Mouse (Mus musculus) megakaryocyte-erythroid progenitor cell, adult 5 weeks (primary cell): ENCODE results near the gene Gpha2. TPM values are rescaled to one million over a fixed set of nuclear protein-coding genes. Genes with fewer than 3 reads are reported as not detected.

Experiments
- polyA plus RNA-seq: library from polyadenylated mRNA; stranded (reverse); fragments of >175 nt; gene quantifications from 2 replicates; pipeline ENCODE4 v1.2.3, GENCODE M21; 2012

Gpha2 gene
- not detected in 2 replicates for polyA plus RNA-seq

DNA sequence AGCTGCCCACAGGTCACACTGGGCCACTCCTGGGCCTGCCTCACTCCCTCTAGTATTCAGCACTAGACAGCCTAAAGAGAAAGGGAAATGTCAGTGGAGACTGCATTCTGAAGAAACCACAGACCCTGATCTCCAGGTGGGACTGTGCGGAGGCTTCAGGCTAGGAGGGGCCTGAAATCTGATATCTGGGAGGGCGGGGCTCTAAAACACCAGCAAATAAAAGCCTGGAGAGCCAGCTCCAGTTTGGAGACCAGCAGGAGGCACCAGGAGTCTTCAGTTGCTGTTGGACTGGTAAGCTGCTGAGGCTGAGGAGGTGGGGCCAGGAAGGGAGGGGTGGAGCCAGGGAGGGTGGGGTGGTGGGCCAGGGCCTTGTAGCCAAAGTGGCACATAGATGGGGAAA lies at the start of gene Gpha2:
Gene Gpha2 (plus strand): TSS at position 246 of the 400 bp plus-strand sequence.

DNA sequence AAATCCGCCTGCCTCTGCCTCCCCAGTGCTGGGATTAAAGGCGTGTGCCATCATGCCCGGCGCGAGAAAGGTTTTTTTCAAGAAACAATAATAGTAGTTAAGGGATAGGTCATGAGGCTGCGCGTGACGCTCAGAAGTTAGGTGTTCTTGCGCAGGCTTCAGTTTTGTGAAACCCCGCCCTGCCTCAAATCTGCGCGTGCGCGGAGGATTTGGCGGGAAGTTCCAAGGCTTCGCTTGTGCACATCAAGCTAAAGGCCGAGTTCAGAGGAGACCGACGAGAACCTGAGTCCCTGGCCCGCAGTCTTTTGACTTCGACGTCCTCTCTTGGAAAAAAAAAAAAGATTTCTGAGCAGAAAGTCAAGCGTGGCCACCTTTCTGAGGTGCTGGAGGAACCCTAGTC lies 42.0 kb upstream of the Gpha2 start, which contains the start of gene Majin:
Gene Majin (plus strand): TSS at position 258 of the 400 bp plus-strand sequence.

DNA sequence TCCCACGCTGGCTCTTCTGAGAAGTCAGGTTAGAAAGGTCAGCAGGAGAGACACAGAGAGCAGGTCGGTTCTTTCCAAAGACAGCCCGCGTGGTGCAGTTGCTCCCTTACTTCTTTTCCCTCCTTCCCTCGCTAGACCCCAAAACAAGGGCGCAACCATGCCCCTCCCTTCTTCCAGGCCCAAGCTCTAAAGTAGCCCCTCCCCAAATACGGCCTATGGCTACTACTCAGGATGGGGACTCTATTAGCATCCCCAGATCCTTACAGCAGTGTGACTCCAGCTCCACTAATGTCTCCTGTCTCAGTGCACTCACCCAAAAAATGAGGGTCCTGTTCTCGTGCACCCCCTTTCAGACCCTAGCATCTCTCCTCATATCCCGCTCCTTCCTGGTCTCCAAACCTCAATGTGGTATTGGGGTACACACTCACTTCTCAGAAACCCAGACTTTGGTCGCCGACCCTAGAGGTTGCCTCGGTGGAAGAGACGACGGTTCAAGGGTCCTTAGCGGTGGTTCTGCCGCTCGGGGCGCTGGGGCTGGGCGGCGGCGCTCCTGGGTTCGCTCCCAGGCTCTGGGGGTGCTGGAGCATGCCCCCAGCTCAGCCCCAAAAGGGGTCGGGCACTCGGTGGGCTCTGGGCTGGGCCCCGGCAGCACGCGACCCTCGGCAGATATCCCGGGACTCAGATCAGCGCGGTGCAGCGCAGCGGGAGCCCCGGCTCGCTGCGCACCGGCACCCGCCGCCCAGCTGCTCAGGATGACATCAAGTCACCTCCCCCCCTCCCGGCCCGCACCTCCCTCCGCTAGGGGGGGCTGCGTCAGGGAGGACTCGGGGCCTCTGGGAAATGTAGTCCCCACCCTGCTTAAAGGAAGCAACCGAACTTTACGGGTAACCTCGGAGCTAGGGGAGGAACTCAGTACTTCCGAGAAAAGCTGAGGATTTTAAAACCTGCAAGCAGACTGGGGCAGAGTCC lies 9.2 kb downstream of the Gpha2 start, which contains the start of gene Ppp2r5b:
Gene Ppp2r5b (minus strand): TSS at position 789 of the 969 bp plus-strand sequence.

DNA sequence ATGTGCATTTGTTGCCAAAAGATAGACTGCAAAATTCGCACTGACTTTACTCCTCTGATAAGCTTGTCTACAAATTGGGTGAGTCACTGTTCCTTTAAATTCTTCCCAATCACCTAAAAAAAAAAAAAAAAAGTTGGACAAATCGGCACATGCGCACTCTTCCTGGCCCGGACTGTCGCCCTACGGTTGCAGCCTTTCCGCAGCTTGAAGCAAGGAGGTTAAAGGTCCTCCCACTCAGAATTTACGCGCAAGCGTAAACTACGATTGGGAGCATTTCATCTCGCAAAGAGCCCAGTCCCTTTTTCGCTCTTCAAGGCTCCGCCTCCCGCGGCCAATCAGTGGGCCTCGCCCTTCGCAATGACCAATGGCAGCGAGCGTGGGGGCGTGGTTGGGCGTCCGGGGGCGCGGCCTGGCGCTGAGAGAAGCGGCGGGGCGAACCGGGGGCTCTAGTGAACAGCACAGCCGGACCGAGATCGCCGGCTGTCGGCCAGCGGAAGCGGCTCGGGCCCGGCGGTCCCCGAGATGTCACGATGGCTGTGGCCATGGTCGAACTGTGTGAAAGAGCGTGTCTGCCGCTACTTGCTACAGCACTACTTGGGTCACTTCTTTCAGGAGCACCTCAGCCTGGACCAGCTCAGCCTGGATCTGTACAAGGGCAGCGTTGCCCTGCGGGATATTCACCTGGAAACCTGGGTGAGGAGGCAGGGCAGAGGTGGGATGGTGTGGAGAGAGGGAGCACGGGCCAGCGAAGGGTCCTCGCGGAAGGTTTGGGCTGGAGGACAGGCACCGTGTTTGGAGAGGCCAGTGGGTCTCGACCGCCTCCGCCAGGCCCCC lies 15.3 kb downstream of the Gpha2 start, which contains the start of gene Atg2a:
Gene Atg2a (plus strand): TSS at position 395 of the 834 bp plus-strand sequence.

DNA sequence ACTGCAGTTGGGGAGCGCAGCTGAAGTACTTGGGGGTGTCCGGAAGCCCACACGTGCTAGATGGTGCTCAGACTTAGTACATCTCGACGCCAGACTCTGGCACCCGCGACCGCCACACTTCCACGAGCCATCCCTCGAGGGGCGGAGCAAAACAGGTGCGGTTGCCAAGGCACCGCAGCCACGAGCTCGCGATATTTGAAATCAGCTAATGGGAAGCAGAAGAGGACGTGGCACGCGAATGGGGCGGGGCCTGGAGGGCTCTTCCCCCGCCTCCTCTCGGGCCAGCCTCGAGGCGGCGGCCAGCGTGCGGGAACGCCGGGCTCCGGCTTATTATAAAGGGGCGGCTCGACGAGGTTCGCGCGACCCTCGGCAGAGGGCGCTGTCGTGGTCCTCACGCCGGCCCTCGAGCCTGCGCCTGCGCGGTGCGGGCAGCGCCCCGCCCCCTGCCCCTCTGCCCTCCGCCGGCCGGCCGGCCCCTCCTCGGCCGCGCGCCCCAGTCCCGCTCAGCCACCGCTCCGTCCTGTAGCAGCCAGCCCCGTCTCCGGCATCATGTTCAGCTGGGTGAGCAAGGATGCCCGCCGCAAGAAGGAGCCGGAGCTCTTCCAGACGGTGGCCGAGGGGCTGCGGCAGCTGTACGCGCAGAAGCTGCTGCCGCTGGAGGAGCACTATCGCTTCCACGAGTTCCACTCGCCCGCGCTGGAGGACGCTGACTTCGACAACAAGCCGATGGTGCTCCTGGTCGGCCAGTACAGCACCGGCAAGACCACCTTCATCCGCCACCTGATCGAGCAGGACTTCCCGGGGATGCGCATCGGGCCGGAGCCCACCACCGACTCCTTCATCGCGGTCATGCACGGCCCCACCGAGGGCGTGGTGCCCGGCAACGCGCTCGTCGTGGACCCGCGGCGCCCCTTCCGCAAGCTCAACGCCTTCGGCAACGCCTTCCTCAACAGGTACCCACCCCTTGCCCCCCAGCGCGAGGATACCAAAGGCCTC lies 50.5 kb downstream of the Gpha2 start, which contains the start of gene Ehd1:
Gene Ehd1 (plus strand): TSS at position 300 of the 996 bp plus-strand sequence.

Other genes starting within 250 kb of the Gpha2 start
- gene Slc22a20, start 240.2 kb upstream of the Gpha2 start, polyA plus RNA-seq = not detected in 2 replicates
- 105 and 106 TPM in 2 replicates for gene Capn1, start 210.5 kb upstream of the Gpha2 start, polyA plus RNA-seq
- 167 and 179 TPM in 2 replicates for gene Syvn1, start 179.8 kb upstream of the Gpha2 start, polyA plus RNA-seq
- gene Mrpl49, start 168.6 kb upstream of the Gpha2 start, polyA plus RNA-seq = 22.3 and 22.4 TPM in 2 replicates
- 4,552 and 5,111 TPM in 2 replicates for gene Fau, start 168.5 kb upstream of the Gpha2 start, polyA plus RNA-seq
- 62.2 and 69.2 TPM in 2 replicates for gene Znhit2, start 165.2 kb upstream of the Gpha2 start, polyA plus RNA-seq
- gene Tm7sf2, start 158.0 kb upstream of the Gpha2 start, polyA plus RNA-seq = 10.4 and 10.7 TPM in 2 replicates
- gene Vps51, start 149.1 kb upstream of the Gpha2 start, polyA plus RNA-seq = 42.3 and 58.6 TPM in 2 replicates
- gene Tmem262, start 146.3 kb upstream of the Gpha2 start, polyA plus RNA-seq = not detected in 2 replicates
- 0.47 and 1.4 TPM in 2 replicates for gene Gm28374, start 144.1 kb upstream of the Gpha2 start, polyA plus RNA-seq
- 69.2 and 77.1 TPM in 2 replicates for gene Zfpl1, start 141.4 kb upstream of the Gpha2 start, polyA plus RNA-seq
- 10.9 and 13.6 TPM in 2 replicates for gene Cdca5, start 141.4 kb upstream of the Gpha2 start, polyA plus RNA-seq
- 2.3 and 3.3 TPM in 2 replicates for gene AC131692.1, start 132.0 kb upstream of the Gpha2 start, polyA plus RNA-seq
- gene Naaladl1, start 120.6 kb upstream of the Gpha2 start, polyA plus RNA-seq = 0.07 and 0.37 TPM in 2 replicates
- 57.7 and 61.3 TPM in 2 replicates for gene Sac3d1, start 107.7 kb upstream of the Gpha2 start, polyA plus RNA-seq
- gene Snx15, start 98.1 kb upstream of the Gpha2 start, polyA plus RNA-seq = 117 and 133 TPM in 2 replicates
- gene Batf2, start 85.4 kb upstream of the Gpha2 start, polyA plus RNA-seq = 0.92 and 1.5 TPM in 2 replicates
- gene Arl2, start 84.8 kb upstream of the Gpha2 start, polyA plus RNA-seq = 54.7 and 67.6 TPM in 2 replicates
- not detected in 2 replicates for gene Majin, start 42.0 kb upstream of the Gpha2 start, polyA plus RNA-seq
- 17.7 and 17.9 TPM in 2 replicates for gene Ppp2r5b, start 9.5 kb downstream of the Gpha2 start, polyA plus RNA-seq
- 78.6 and 105 TPM in 2 replicates for gene Atg2a, start 15.3 kb downstream of the Gpha2 start, polyA plus RNA-seq
- gene Ehd1, start 50.3 kb downstream of the Gpha2 start, polyA plus RNA-seq = 158 and 171 TPM in 2 replicates
- gene Cdc42bpg, start 80.1 kb downstream of the Gpha2 start, polyA plus RNA-seq = 17.3 and 21.8 TPM in 2 replicates
- gene Men1, start 108.6 kb downstream of the Gpha2 start, polyA plus RNA-seq = 113 and 132 TPM in 2 replicates
- gene Map4k2, start 114.8 kb downstream of the Gpha2 start, polyA plus RNA-seq = 122 and 145 TPM in 2 replicates
- gene Sf1, start 137.3 kb downstream of the Gpha2 start, polyA plus RNA-seq = 1,917 and 2,290 TPM in 2 replicates
- 3.7 and 10.9 TPM in 2 replicates for gene Pygm, start 158.0 kb downstream of the Gpha2 start, polyA plus RNA-seq
- 586 and 616 TPM in 2 replicates for gene Rasgrp2, start 173.0 kb downstream of the Gpha2 start, polyA plus RNA-seq
- gene Nrxn2, start 192.4 kb downstream of the Gpha2 start, polyA plus RNA-seq = 0.15 and 0.38 TPM in 2 replicates